Mouse (Mus musculus) adrenal gland, postnatal 36 days (tissue): ENCODE measurements at regions not wholly inside any gene's neighbourhood (a gene's known extent, or its start where the extent isn't known, plus 50 kb on each side); places are given as distances from the start of the nearest gene placed in this dataset.

Experiments
- DNase-seq, 2 experiments: peaks; one replicate each; pipeline ENCODE4 v3.0.0; 2021; ENCODE audit warnings: mixed read lengths in 1 of 2

- DNase-seq: no peak
These were observed 1099.6 kb upstream of the Cdh8 start for GRCm38 (mm10) chr8:100515896-100516295.

- no peak for DNase-seq
These were observed 1098.9 kb upstream of the Cdh8 start for GRCm38 (mm10) chr8:100515152-100515551.

DNA sequence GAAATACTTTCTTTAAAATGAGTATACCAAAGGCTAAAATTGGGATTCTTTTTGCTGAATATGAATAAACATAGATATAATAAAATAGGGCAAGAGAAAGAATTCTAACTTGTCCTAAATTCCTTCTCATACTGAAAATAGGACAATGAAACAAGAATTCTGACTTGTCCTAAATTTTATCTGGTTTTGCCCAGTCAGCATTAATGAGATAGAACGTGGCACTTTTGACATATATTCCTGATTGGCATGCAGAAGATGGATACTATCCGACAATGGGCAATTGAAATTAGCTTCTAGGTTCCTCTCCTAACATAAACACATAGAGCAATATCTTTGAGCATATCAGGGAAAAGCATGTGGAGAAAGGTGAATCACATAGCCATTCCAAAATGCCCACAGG is 1090.2 kb upstream of the Cdh8 start:
- no peak for DNase-seq

DNA sequence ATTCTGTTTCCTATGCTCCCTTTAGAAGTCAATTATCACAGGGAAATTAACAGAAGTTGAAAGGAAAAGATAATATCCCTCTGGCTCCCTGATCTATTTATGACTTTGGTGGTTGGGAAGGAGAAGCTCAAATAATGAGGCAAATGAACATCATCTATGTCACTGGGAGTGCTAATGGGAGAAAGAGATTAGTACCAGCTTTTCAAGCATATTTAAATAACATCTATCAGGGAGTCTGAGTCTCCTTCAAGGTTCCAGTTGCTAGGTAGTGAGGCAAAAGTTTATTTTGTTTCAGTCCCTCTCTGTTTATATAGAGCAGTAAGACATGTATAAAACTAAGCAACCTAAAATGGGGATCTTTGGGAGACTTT is 1084.1 kb upstream of the Cdh8 start:
- no peak for DNase-seq

GRCm38 (mm10) chr8:100499614-100500341 is 1083.5 kb upstream of the Cdh8 start:
- no peak for DNase-seq

- no peak for DNase-seq
These were observed 1078.2 kb upstream of the Cdh8 start for GRCm38 (mm10) chr8:100494445-100494844.

DNA sequence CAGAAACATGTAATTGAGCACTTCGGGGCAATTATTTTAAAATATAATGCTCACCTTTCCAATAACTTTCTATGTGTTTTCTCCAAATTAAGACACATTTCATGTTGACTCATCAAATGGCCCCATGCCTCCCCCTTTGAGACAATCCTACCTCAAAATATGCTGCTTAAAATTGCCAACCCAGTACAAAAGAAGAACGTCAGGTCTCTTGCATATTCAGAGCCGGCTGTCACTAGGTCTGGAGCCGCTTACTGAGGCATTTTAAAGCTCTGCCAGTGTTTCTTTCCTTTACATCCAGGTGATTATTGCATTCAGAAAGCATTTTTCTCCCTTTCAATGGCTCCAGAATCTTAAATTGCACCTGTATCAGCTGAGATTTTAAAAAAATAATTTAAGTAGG is 1059.7 kb upstream of the Cdh8 start:
- DNase-seq: no peak

DNA sequence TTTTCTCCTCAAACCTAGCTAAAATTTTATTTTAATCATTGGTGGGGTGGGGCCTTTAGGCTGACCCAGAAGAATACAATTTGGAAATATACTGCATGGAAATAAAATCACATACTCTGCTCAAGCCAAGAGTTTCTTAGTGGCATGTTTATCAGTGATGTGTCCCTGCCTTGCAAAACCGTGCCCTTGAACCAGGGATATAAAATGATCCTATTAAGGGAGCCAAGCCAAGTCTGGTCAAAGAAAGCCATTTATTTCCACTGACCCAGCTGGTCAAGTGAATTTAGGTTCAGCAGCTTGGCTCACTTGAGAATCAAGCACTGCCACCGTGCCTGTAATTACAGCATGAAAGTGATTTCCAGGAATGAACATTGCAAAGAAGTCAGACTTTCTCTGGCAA is 1035.0 kb upstream of the Cdh8 start:
- peak; percentile 22 to 65 for DNase-seq

DNA sequence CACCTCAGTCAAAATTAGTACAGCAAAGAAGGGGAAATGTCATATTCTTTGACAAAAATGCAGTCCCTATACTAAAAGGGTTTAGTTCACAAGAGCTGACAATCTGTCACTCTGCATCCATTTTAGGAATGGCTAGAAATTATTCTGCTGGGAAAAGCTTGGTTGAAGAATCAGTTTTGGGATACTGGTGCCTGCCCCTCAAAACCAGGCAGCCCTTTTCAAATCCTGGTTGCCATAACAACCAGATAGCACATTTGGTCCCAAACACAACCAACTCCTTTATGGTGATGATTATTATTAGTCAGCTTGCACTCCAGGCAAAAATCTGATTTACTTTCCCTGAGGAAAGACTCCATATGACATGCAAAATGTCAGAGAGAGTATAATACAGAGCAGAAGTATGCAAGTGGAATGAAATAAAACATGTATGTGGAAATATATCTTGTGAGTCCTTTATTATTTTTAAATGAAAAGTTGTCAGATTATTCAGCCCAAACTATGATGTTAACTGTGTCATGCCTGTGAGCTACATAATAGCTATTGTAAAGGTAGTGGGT is 1034.2 kb upstream of the Cdh8 start:
- no peak for DNase-seq

- no peak for DNase-seq
These were observed 1030.5 kb upstream of the Cdh8 start for GRCm38 (mm10) chr8:100446677-100447350.
